Mouse (Mus musculus) heart, embryonic 16.5 days (tissue): ENCODE results near the gene Rab1b. TPM values are rescaled to one million over a fixed set of nuclear protein-coding genes. Genes with fewer than 3 reads are reported as not detected.
"Not testable (repeated sequence)": the region's sequence is repeated elsewhere in the genome, so short reads cannot be mapped to it uniquely, and the experiment has no call there.

Experiments
- ATAC-seq: fragments of 200-750 bp; cut with Nextera tagmentation; replicated peaks from 2 replicates; pipeline ENCODE4 v1.8.0; 2017; ENCODE audit warnings: moderate number of reproducible peaks; ENCODE audit not compliant: insufficient read depth, low FRiP score; ENCODE audit errors: extremely low read depth
- H3K27ac ChIP-seq: fragments of 300-500 bp; sonication (generic); 2 replicates; pipeline ENCODE4 v1.5.1; 2014; ENCODE audit warnings: mild to moderate bottlenecking, low read length, control low read depth, moderate library complexity
- H3K27me3 ChIP-seq: fragments of 300-500 bp; sonication (generic); 2 replicates; pipeline ENCODE4 v1.6.1; 2014; ENCODE audit warnings: low read length, mixed read lengths; ENCODE audit not compliant: control insufficient read depth, insufficient read depth
- H3K36me3 ChIP-seq: fragments of 300-500 bp; sonication (generic); 2 replicates; pipeline ENCODE4 v1.6.1; 2014; ENCODE audit not compliant: control insufficient read depth, insufficient read depth
- H3K4me1 ChIP-seq: fragments of 300-500 bp; sonication (generic); 2 replicates; pipeline ENCODE4 v1.6.1; 2014; ENCODE audit warnings: low read length, mixed read lengths; ENCODE audit not compliant: control insufficient read depth, insufficient read depth
- H3K4me2 ChIP-seq: fragments of 300-500 bp; sonication (generic); 2 replicates; pipeline ENCODE4 v1.6.1; 2014; ENCODE audit warnings: low read depth, mild to moderate bottlenecking, control low read depth, low read length
- H3K4me3 ChIP-seq: fragments of 300-500 bp; sonication (generic); 2 replicates; pipeline ENCODE4 v1.5.1; 2014; ENCODE audit warnings: mild to moderate bottlenecking, control low read depth, low read length
- H3K9ac ChIP-seq: fragments of 300-500 bp; sonication (generic); 2 replicates; pipeline ENCODE4 v1.6.1; 2014; ENCODE audit warnings: low read length, control low read depth
- H3K9me3 ChIP-seq: fragments of 300-500 bp; sonication (generic); replicated peaks from 2 replicates; pipeline ENCODE4 v1.6.1; 2016; ENCODE audit warnings: low read length; ENCODE audit not compliant: control insufficient read depth
- WGBS: fragments of 180-500 bp; shearing (Covaris S2); extraction: QIAGEN DNeasy Blood & Tissue Kit; methylation state at CpG from one replicate; pipeline ENCODE4 v1.1.7; 2014; 5-methylcytosine and 5-hydroxymethylcytosine counted together
- polyA plus RNA-seq: library from polyadenylated mRNA; unstranded; fragments of >200 nt; fragmentation: Nextera tagmentation; extraction: Ambion mirVana; gene quantifications from 2 replicates; pipeline ENCODE4 v1.2.1, GENCODE M21; 2015

Rab1b gene
- polyA plus RNA-seq, 1 experiment from 2014 or later = 227 TPM

DNA sequence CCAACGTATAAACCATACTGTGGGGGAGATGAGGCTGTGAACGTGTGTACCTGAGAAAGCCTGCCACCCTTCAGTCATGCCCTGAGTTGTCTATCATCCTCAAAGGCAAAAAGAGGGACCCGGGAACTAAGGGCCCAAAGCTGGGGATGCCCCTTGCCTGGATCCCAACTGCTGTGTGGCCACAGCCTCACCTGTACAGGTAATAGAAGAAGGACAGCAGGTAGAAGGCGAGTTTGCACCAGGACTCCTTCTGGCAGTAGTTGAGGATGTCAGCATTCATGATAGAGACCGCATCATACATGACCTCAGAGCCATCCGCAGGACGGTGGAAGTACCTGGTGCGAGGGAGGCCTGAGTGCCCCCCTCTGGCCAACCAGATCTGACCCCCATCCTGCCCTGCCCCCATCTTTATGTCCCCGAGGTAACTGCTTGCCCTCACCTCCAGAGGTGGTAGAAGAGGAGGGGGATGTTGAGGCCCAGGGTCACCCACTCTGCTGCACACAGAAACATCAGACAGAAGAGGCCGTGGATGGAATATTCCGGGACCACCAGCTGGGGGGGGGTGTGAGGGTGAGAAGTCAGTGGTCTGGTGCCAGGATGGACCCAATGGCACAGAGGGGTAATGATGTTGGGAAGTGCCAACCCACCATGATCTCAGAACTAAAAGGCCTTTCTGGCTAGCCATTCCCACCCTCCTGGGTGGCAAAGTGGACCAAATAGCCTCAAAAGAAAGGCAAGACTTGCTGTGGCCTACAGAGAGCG is 13.2 kb downstream of the Rab1b start:
- Histone ChIP-seq H3K27me3 (no peaks in the 10 kb centered on the region), H3K9me3 (no peaks in the 10 kb centered on the region), H3K36me3 (no peaks in the 10 kb centered on the region), H3K27ac (no peak overlapping the region), H3K9ac (no peak overlapping the region), H3K4me1 (peaks cover 23% of the 10 kb centered on the region), H3K4me3 (no peak overlapping the region), H3K4me2 (no peak overlapping the region)
- 64% methylated on average over 12 of the region's 12 CpGs for WGBS
- no peak for ATAC-seq

DNA sequence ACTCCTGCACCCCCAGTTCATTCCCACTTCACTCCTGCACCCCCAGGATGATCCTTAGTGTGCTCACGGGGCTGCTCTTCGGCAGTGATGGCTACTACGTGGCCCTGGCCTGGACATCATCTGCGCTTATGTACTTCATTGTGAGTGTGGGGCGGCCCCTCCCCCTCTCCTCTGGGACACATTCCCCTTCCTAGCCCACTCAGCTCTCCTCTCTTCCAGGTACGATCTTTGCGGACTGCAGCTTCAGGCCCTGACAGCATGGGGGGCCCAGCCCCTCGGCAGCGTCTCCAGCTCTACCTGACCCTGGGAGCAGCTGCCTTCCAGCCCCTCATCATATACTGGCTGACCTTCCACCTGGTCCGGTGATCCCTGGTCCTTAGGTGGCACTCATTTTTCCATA is 14.8 kb downstream of the Rab1b start:
- Histone ChIP-seq H3K27me3 (no peaks in the 10 kb centered on the region), H3K9me3 (no peaks in the 10 kb centered on the region), H3K9ac (no peak overlapping the region), H3K4me1 (peaks cover 19% of the 10 kb centered on the region), H3K36me3 (no peaks in the 10 kb centered on the region), H3K4me3 (no peak overlapping the region), H3K4me2 (no peak overlapping the region), H3K27ac (no peak overlapping the region)
- no peak for ATAC-seq
- 86% methylated on average over 10 of the region's 10 CpGs for WGBS

DNA sequence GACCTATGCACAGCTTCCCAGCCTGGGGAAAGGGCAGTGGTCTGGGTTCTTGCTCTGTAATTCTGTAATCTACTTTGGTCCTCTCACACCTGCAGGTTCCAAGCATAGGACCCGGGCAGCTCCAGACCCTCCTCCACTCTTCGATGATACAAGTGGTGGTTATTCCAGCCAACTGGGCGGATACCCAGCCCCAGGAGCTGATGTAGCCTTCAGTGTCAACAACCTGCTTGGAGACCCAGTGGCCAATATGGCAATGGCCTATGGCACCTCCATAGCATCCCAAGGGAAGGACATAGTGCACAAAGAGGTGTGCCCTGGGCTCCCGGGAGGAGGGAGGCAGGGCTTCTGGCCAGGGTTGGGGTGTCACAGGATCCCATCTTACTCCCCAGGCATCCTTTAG is 17.5 kb downstream of the Rab1b start:
- Histone ChIP-seq H3K9me3 (no peaks in the 10 kb centered on the region), H3K27me3 (peaks cover 21% of the 10 kb centered on the region), H3K9ac (peak overlapping the region; percentile 83; the same call in 1 of the 2 replicates), H3K4me2 (peak overlapping the region; percentile 78), H3K27ac (no peak overlapping the region), H3K4me3 (peak overlapping the region; percentile 85), H3K36me3 (no peaks in the 10 kb centered on the region), H3K4me1 (peaks cover 18% of the 10 kb centered on the region)
- no peak for ATAC-seq
- WGBS = 90% methylated on average over 4 of the region's 4 CpGs

DNA sequence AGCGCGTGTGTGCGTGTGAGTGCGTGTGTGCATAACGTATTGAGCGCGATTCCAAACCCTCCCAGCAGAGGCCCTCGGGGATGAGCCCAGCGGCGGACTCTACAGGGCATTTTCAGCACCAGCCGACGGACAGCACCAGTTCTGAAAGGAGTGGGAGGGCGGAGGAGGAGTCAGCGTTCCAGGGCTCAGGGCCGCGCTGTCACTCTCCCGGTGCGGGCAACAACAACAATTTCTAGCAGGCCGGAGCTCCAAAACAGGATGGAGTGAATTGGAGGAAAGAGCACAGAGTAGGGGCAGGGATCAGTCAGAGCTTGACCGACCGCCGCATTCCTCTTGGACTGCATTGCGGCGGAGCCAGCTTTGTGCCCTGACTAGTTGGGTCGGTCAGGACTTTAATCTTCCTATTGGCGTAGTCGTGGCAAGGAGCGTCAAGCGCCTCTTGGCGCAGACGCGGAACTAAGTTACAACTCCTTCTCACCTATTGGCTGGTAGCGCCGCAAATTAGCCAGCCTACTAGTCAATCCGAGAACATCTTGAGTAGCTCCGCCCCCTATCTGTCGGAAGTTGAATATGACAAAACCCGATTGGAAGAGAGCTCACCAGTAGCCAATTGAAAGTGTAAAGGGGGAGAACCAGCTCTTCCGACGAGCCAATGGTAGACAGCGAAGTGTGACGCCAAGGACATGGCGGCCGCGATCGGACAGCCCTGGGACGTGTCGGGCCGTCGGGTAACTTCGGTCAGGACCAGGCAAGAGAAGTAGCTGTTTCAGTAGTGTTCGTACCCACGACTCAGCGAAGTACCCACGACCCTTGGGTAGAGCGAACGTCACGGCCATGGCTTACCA is 18.8 kb downstream of the Rab1b start, which contains the start of gene Yif1a:
TSS of gene Yif1a (plus strand) at position 655 of the 845 bp plus-strand sequence.
- H3K4me3 ChIP-seq = peak within 1 kb of the TSS; percentile 85
- H3K9ac ChIP-seq = peak within 1 kb of the TSS; percentile 83
- peak; percentile 91 for ATAC-seq
- H3K4me1 ChIP-seq = peaks cover 15% of the 10 kb centered on the region
- WGBS = under 1% methylated on average over 58 of the region's 58 CpGs
- peaks cover 31% of the 10 kb centered on the region for H3K27me3 ChIP-seq
- H3K4me2 ChIP-seq = peak within 1 kb of the TSS; percentile 78
- H3K27ac ChIP-seq = peak within 1 kb of the TSS; percentile 79
- H3K9me3 ChIP-seq = no peaks in the 10 kb centered on the region
- no peaks in the 10 kb centered on the region for H3K36me3 ChIP-seq

DNA sequence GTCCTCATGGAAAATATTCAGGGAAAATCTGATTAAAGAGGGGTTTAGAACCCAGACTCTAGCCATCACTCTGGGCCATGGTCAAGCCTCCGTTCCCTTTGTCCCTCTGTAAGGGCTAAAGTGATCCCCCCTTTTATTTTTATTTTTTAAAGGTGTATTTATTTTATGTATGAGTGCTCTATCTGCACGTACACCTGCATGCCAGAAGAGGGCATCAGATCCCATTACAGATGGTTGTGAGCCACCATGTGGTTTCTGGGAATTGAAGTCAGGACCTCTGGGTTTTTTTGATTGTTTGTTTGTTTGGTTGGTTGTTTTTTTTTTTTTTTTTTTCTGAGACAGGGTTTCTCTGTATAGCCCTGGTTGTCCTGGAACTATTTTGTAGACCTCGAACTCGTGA is 20.3 kb downstream of the Rab1b start:
- not testable (repeated sequence) for H3K36me3 ChIP-seq, H3K27ac ChIP-seq, ATAC-seq, H3K9ac ChIP-seq, H3K4me3 ChIP-seq, H3K9me3 ChIP-seq, H3K4me2 ChIP-seq
- WGBS = 48% methylated on average over 4 of the region's 4 CpGs
- H3K4me1 ChIP-seq = peaks cover 15% of the 10 kb centered on the region
- H3K27me3 ChIP-seq = peaks cover 44% of the 10 kb centered on the region

DNA sequence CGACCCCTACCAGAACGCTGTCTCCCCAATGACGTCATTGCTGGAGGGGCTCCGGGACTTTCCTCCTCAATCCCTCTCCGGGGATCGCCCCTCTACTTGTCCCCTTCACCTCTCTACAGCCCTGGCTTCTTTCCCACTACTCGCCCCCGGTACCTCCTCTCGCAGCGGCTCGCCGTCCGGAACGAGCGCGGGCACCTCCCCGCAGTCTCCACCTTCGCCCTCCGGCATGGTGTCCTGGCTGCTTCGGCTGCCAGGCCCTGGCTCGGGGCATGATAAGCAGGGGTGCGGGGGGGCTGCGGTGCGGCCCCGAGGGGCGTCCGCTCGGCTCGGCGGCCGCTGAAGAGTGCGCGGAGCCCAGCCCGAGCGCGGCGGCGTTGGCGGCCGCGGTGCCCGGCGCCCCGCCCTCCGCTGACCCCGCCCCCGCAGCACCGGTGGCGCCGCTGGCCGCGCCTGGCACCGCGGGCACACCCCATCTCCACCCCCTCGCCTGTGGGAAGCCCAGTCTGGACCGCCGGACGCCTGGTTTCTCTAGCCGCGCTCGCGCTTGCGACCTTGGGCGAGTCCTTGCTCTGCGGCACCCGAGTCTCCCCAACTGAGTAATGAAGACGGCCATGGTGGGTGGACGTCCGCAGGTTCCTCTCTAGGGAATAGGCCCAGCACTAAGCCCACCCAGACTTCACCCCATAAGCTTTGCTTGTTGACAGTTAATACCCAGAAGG is 21.6 kb downstream of the Rab1b start, which contains the start of gene Tmem151a:
TSS of gene Tmem151a (minus strand) at position 387 of the 719 bp plus-strand sequence.
- Histone ChIP-seq H3K36me3 (no peaks in the 10 kb centered on the region), H3K27ac (no peak within 1 kb of the TSS), H3K4me3 (peak within 1 kb of the TSS; percentile 60), H3K27me3 (peaks cover 56% of the 10 kb centered on the region), H3K4me2 (peak within 1 kb of the TSS; percentile 92), H3K9me3 (no peaks in the 10 kb centered on the region), H3K4me1 (peaks cover 15% of the 10 kb centered on the region), H3K9ac (peak within 1 kb of the TSS; percentile 60)
- ATAC-seq = no peak
- 1% methylated on average over 53 of the region's 69 CpGs for WGBS

DNA sequence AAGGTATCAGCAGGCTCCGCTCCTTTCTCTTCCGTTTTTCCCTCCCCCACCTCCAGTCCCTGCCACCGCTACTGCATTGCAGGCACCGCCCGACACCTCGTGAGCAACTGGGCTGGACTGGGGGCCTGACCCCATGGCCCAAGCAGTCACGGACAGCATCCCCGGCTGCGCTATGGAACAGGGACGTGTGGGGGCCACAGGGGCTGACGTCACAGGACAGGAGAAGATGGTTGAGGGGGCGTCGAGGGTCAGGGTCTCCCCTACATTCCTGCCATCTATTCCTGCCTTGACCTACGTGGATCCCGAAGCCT is 22.1 kb downstream of the Rab1b start:
- no peaks in the 10 kb centered on the region for H3K36me3 ChIP-seq
- peak overlapping the region; percentile 60 for H3K4me3 ChIP-seq
- peaks cover 61% of the 10 kb centered on the region for H3K27me3 ChIP-seq
- WGBS = 4% methylated on average over 15 of the region's 15 CpGs
- H3K9me3 ChIP-seq = no peaks in the 10 kb centered on the region
- H3K4me2 ChIP-seq = peak overlapping the region; percentile 92
- peaks cover 15% of the 10 kb centered on the region for H3K4me1 ChIP-seq
- H3K9ac ChIP-seq = peak overlapping the region; percentile 60
- no peak for ATAC-seq
- H3K27ac ChIP-seq = no peak overlapping the region

DNA sequence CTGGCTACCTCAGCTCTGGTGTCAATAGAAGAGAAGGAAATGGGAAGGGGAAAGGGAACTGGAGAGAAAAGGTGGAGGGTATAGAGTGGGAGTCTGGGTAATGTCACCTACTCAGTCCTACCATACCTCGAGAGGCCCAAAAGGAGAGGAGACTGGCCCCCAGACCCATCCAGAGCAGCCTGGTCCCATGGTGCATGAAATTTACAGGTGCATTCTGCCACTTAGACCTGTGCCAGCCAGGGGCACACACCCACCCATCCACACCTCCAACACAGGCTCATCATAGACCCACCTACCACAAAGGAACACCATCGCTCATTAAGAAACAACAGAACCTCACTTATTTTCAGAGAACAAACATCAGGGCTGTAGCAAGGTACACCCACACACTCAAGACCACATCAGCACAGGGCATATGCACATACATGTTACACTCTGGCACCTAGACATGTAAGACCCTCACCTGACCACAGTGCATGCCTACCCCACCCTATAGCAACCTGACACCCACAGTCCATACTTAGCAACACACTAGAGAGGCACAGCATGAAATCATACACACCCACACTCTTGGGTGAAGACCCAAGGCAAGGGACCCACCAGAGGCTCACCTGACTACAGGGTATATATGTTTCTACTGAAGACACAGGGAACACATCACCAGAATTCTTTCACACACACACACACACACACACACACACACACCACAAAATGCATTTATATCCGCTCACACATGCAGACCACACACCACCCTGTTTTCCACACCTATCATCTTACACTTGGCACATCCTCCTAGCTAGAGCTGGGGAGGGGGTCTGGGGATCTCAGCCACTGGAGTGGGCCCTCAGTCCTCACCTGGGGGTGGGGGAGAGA is 22.7 kb downstream of the Rab1b start:
- no peak for ATAC-seq
- Histone ChIP-seq H3K36me3 (no peaks in the 10 kb centered on the region), H3K27ac (no peak overlapping the region), H3K9ac (no peak overlapping the region), H3K27me3 (peaks cover 62% of the 10 kb centered on the region), H3K9me3 (no peaks in the 10 kb centered on the region), H3K4me3 (peak overlapping the region; percentile 60; the same call in 1 of the 2 replicates), H3K4me1 (peaks cover 13% of the 10 kb centered on the region), H3K4me2 (no peak overlapping the region)
- 60% methylated on average over 3 of the region's 3 CpGs for WGBS
